Mouse (Mus musculus) limb, embryonic 12.5 days (tissue): ENCODE data around the gene Med17. TPM values are rescaled to one million over a fixed set of nuclear protein-coding genes. Genes with fewer than 3 reads are reported as not detected.

Source experiments
- ATAC-seq: fragments of 200-750 bp; cut with Nextera tagmentation; 2 replicates; pipeline ENCODE4 v1.8.0; 2017; ENCODE audit warnings: low read depth, moderate TSS enrichment; ENCODE audit not compliant: insufficient number of reproducible peaks, insufficient read depth, low FRiP score, low TSS enrichment
- H3K27ac ChIP-seq: fragments of 300-500 bp; sonication (generic); 2 replicates; pipeline ENCODE4 v1.5.1; 2016; ENCODE audit warnings: mild to moderate bottlenecking, moderate library complexity
- H3K27me3 ChIP-seq: fragments of 300-500 bp; sonication (generic); 2 replicates; pipeline ENCODE4 v1.6.1; 2016; ENCODE audit warnings: mild to moderate bottlenecking, moderate library complexity
- H3K36me3 ChIP-seq: fragments of 300-500 bp; sonication (generic); 2 replicates; pipeline ENCODE4 v1.6.1; 2016; ENCODE audit warnings: mild to moderate bottlenecking, moderate library complexity
- H3K4me1 ChIP-seq: fragments of 300-500 bp; sonication (generic); replicated peaks from 2 replicates; pipeline ENCODE4 v1.6.1; 2016
- H3K4me2 ChIP-seq: fragments of 300-500 bp; sonication (generic); 2 replicates; pipeline ENCODE4 v1.6.1; 2016; ENCODE audit warnings: mild to moderate bottlenecking, moderate library complexity
- H3K4me3 ChIP-seq: fragments of 300-500 bp; sonication (generic); replicated peaks from 2 replicates; pipeline ENCODE4 v1.5.1; 2016; ENCODE audit warnings: mild to moderate bottlenecking
- H3K9ac ChIP-seq: fragments of 300-500 bp; sonication (generic); replicated peaks from 2 replicates; pipeline ENCODE4 v1.6.1; 2016; ENCODE audit warnings: mild to moderate bottlenecking, moderate library complexity
- H3K9me3 ChIP-seq: fragments of 300-500 bp; sonication (generic); 2 replicates; pipeline ENCODE4 v1.6.1; 2016; ENCODE audit warnings: mild to moderate bottlenecking, moderate library complexity
- WGBS: fragments of 180-500 bp; shearing (Covaris S2); methylation state at CpG from one replicate; pipeline ENCODE4 v1.1.7; 2016; 5-methylcytosine and 5-hydroxymethylcytosine counted together
- microRNA-seq: library from miRNA; unstranded; fragments of <30 nt; microRNA quantifications from one replicate; pipeline ENCODE4, GENCODE M21; 2017
- polyA plus RNA-seq: library from polyadenylated mRNA; unstranded; fragments of >200 nt; fragmentation: Nextera tagmentation; extraction: Ambion mirVana; gene quantifications from 2 replicates; pipeline ENCODE4 v1.2.1, GENCODE M21; 2016

Med17 gene
- polyA plus RNA-seq, 1 experiment from 2014 or later, result 41.0 TPM

- WGBS, result 86% methylated on average over 1 of the region's 1 CpGs
- Histone ChIP-seq H3K9ac (no peak overlapping the region), H3K4me3 (no peak overlapping the region), H3K4me2 (no peak overlapping the region), H3K27ac (no peak overlapping the region), H3K9me3 (0 out of 2 replicates have a peak, but pooled peaks cover 4% of the 10 kb centered on the region), H3K4me1 (peaks cover 4% of the 10 kb centered on the region), H3K27me3 (peaks cover 11% of the 10 kb centered on the region), H3K36me3 (no peaks in the 10 kb centered on the region)
- ATAC-seq, result no peak
Measured at GRCm38 (mm10) chr9:15233604-15234003, 46.1 kb downstream of the Med17 start.

- no peaks in the 10 kb centered on the region for H3K27me3 ChIP-seq
- no peaks in the 10 kb centered on the region for H3K4me1 ChIP-seq
- H3K4me3 ChIP-seq, result no peak overlapping the region
- H3K4me2 ChIP-seq, result no peak overlapping the region
- H3K36me3 ChIP-seq, result no peaks in the 10 kb centered on the region
- no peak overlapping the region for H3K9ac ChIP-seq
- H3K27ac ChIP-seq, result no peak overlapping the region
- 88% methylated on average over 3 of the region's 3 CpGs for WGBS
- 0 out of 2 replicates have a peak, but pooled peaks cover 4% of the 10 kb centered on the region for H3K9me3 ChIP-seq
- ATAC-seq, result no peak
Measured at GRCm38 (mm10) chr9:15232445-15232844, 47.3 kb downstream of the Med17 start.

DNA sequence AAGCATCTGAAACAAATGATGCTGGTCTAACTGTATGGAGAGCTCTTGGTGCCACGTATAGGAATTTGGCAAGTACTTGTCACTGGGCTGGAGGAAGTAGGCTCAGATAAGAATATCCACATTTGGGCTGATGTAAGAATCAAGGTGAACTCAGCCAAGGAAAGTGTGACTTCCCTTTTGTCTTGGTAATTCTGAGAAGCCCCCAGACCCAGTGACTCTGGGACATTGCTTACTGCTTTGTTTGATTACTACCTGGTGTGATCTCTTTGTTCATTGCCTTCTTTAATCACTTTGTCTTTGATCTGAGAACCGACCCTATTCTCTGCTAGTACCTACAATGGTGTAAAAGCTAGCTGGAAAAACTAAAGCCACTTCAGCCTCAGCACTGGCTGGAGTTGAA lies 54.8 kb downstream of the Med17 start:
- no peak overlapping the region for H3K9ac ChIP-seq
- H3K36me3 ChIP-seq, result no peaks in the 10 kb centered on the region
- H3K9me3 ChIP-seq, result peaks cover 6% of the 10 kb centered on the region; the same call in 1 of the 2 replicates
- WGBS, result 33% methylated on average over 2 of the region's 2 CpGs
- H3K27me3 ChIP-seq, result no peaks in the 10 kb centered on the region
- H3K4me2 ChIP-seq, result no peak overlapping the region
- H3K4me1 ChIP-seq, result no peaks in the 10 kb centered on the region
- no peak for ATAC-seq
- H3K27ac ChIP-seq, result no peak overlapping the region
- no peak overlapping the region for H3K4me3 ChIP-seq

GRCm38 (mm10) chr9:15213695-15214094 lies 66.0 kb downstream of the Med17 start:
- Histone ChIP-seq H3K9me3 (no peaks in the 10 kb centered on the region), H3K27me3 (no peaks in the 10 kb centered on the region), H3K36me3 (no peaks in the 10 kb centered on the region), H3K4me1 (no peaks in the 10 kb centered on the region), H3K9ac (no peak overlapping the region), H3K4me3 (no peak overlapping the region), H3K27ac (no peak overlapping the region), H3K4me2 (no peak overlapping the region)
- ATAC-seq, result no peak
- WGBS, result 81% methylated on average over 1 of the region's 1 CpGs

DNA sequence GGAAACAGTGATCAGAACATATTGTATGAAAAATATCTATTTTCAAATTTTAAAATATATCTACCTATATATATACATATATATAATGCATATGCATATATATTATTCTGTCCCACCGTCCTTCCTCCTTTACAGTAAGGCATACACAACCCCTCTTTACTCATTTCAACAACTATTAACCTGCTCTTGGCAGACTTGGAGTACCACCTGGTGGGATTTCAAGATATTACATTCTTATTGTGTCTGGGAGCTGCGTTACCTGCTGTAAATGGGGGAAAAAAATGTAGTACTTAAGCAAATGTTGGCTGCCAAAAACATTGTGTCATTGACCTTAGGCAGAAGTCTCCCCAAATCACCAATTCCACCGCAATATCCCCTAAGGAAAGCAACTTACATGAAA lies 67.9 kb downstream of the Med17 start:
- Histone ChIP-seq H3K4me3 (no peak overlapping the region), H3K9me3 (no peaks in the 10 kb centered on the region), H3K27me3 (no peaks in the 10 kb centered on the region), H3K4me1 (no peaks in the 10 kb centered on the region), H3K36me3 (no peaks in the 10 kb centered on the region), H3K27ac (no peak overlapping the region), H3K9ac (no peak overlapping the region), H3K4me2 (no peak overlapping the region)
- 78% methylated on average over 3 of the region's 3 CpGs for WGBS
- ATAC-seq, result no peak

Small RNA genes lying within 50 kb of the gene (microRNA-seq; reads per million reads assigned to microRNA genes)
- gene Gm49349 (not detected), gene mmu-mir-7650 (not detected)

Other genes with a start within 250 kb of the Med17 start
- gene Panx1, start 234.5 kb downstream of the Med17 start, polyA plus RNA-seq, result 66.4 and 71.5 TPM in 2 replicates
- not detected in 2 replicates for gene Hephl1, start 167.8 kb downstream of the Med17 start, polyA plus RNA-seq
- gene Vstm5, start 40.9 kb downstream of the Med17 start, polyA plus RNA-seq, result 2.4 and 2.6 TPM in 2 replicates
- 85.4 and 86.1 TPM in 2 replicates for gene Taf1d, start 26.3 kb upstream of the Med17 start, polyA plus RNA-seq
- 8.4 and 10.3 TPM in 2 replicates for gene 4931406C07Rik, start 26.5 kb upstream of the Med17 start, polyA plus RNA-seq
- 22.4 and 25.3 TPM in 2 replicates for gene Cep295, start 77.9 kb upstream of the Med17 start, polyA plus RNA-seq
- 2.0 and 3.1 TPM in 2 replicates for gene Smco4, start 213.5 kb upstream of the Med17 start, polyA plus RNA-seq